Mouse (Mus musculus) kidney, postnatal 36 days (tissue): ENCODE measurements around the gene Adam26b.
"Not testable (repeated sequence)": the region's sequence is repeated elsewhere in the genome, so short reads cannot be mapped to it uniquely, and the experiment has no call there.

Experiments
- DNase-seq, 2 experiments: peaks; one replicate each; pipeline ENCODE4 v3.0.0; 2021 to 2022; ENCODE audit warnings: mixed read lengths in 2 of 2

The Adam26b gene

DNA sequence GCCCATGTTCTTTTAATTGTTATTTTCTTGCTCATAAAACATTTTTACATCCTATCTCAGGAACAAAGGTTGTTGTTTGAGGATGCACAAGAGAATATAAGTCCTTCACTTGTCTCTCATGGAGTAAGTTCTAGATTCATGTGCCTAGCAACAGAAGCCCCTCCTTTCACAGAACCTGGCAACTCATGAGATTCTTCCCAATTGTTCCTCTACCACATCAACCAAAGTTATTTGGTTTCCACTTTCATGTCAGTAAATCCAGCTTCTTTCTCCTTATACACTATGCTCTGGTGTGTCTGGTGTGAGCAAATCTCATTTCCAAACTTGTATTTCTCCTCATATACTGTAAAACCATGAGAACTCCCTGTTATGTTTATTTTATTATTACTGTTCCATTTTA, at the start of gene Adam26b:
Gene Adam26b, minus strand, starts transcription at position 101 of the 400 bp plus-strand sequence.
- DNase-seq, result not testable (repeated sequence)

DNA sequence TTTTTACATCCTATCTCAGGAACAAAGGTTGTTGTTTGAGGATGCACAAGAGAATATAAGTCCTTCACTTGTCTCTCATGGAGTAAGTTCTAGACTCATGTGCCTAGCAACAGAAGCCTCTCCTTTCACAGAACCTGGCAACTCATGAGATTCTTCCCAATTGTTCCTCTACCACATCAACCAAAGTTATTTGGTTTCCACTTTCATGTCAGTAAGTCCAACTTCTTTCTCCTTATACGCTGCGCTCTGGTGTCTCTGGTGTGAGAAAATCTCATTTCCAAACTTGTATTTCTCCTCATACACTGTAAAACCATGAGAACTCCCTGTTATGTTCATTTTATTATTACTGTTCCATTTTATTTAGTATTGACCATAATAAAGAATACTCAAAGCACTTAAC, 48.7 kb upstream of the Adam26b start, which contains the start of gene Adam26a:
Gene Adam26a, minus strand, starts transcription at position 101 of the 400 bp plus-strand sequence.
- not testable (repeated sequence) for DNase-seq
